Mouse (Mus musculus): Measurements from ENCODE around the gene Six2. TPM values are rescaled to one million over a fixed set of nuclear protein-coding genes. Genes with fewer than 3 reads are reported as not detected.

Six2 gene
- 0.27 and 0.49 TPM in 2 replicates for polyA plus RNA-seq (2015; fragmentation: Nextera tagmentation; extraction: Ambion mirVana)

DNA sequence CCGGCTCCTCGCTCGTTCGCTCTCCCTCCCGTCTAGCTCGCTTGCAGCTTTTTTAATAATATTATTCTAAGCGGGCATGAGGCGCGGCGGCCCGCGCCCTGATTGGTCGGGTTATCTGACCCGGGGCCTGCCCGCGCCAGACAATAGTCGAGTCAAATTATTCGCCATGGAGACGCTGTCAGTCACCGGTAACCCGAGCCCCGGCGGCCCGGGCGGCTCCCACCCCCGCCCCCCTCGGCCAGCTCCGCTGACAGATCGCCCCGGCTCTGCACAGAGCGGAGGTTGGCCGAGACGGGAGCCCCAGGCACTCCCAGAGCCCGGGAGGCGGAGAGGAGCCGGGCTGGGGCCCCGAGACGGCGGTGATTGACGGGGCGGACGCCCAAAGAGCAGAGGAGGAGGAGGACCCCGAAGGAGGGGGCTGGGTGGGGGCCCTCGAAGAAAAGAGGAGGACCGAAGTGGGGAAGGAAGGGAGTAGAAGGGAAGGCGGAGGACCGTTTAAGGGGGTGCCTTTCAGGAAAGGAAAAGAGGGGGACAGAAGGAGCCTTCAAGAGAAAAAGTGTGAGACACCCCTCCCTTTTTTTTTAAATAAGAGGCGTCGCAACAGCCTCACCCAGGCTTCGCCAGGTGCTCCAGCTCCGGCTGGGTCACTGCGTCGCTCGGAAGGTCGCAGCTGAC is at the start of gene Six2:
Gene Six2, minus strand, starts transcription at position 39 of the 675 bp plus-strand sequence.
- Histone ChIP-seq H3K4me1 (peaks cover 16% of the 10 kb centered on the region), H3K4me3 (peak within 1 kb of the TSS; percentile 32), H3K9me3 (no peaks in the 10 kb centered on the region), H3K27me3 (replicated peaks) (peaks cover 80% of the 10 kb centered on the region), H3K27ac (no peak within 1 kb of the TSS), H3K36me3 (replicated peaks) (no peaks in the 10 kb centered on the region), H3K9ac (0 out of 2 replicates have a peak within 1 kb of the TSS, but pooled peaks have one; percentile 6), H3K4me2 (peak within 1 kb of the TSS; percentile 62)
- peak; percentile 83 for ATAC-seq (replicated peaks)
- WGBS: under 1% methylated on average over 55 of the region's 55 CpGs

DNA sequence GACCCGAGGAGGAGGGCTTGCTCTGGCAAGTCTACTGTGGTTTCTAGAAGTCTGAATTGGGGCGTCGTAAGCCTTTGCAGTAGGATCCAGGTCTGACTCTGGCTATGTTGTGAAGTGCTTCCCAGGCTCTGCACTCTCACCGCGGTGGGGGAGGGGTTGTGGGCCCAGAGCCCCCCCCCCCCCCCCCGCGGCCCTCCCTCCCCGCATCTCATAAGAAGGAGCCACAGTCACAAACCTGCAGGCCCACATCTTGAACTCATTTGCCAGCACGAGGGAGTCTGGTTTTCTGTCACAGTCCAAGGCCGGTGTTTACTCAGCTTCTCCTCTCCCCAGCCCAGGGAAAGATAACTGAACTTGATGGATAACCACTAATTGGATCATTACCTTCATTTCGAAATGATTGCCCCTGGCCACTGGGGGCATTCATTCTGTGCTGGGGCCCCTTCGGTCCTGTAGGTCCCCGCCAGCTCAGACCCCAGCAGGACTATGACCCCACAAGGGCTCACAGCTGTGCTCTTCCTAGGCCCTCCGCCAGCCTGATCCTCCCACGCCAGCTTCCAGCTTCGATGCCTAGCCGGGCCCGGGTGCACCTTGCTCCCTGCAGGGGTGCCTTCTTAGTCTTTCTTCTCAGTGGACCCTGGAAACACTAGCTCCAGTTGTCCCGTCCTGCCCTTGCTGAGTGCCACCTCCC is 49.2 kb upstream of the Six2 start:
- WGBS: 53% methylated on average over 19 of the region's 19 CpGs
- ATAC-seq (replicated peaks): no peak
- no peaks in the 10 kb centered on the region for H3K36me3 ChIP-seq (replicated peaks)
- H3K27me3 ChIP-seq (replicated peaks): no peaks in the 10 kb centered on the region
- no peaks in the 10 kb centered on the region for H3K9me3 ChIP-seq
- no peak overlapping the region for H3K9ac ChIP-seq
- no peak overlapping the region for H3K4me2 ChIP-seq
- H3K4me3 ChIP-seq: no peak overlapping the region
- no peaks in the 10 kb centered on the region for H3K4me1 ChIP-seq
- H3K27ac ChIP-seq: no peak overlapping the region

GRCm38 (mm10) chr17:85731329-85731728 is 43.3 kb upstream of the Six2 start:
- Histone ChIP-seq H3K9me3 (no peaks in the 10 kb centered on the region), H3K4me3 (no peak overlapping the region), H3K9ac (no peak overlapping the region), H3K27me3 (replicated peaks) (no peaks in the 10 kb centered on the region), H3K4me1 (no peaks in the 10 kb centered on the region), H3K36me3 (replicated peaks) (no peaks in the 10 kb centered on the region), H3K27ac (no peak overlapping the region), H3K4me2 (no peak overlapping the region)
- 92% methylated on average over 4 of the region's 5 CpGs for WGBS
- ATAC-seq (replicated peaks): no peak

DNA sequence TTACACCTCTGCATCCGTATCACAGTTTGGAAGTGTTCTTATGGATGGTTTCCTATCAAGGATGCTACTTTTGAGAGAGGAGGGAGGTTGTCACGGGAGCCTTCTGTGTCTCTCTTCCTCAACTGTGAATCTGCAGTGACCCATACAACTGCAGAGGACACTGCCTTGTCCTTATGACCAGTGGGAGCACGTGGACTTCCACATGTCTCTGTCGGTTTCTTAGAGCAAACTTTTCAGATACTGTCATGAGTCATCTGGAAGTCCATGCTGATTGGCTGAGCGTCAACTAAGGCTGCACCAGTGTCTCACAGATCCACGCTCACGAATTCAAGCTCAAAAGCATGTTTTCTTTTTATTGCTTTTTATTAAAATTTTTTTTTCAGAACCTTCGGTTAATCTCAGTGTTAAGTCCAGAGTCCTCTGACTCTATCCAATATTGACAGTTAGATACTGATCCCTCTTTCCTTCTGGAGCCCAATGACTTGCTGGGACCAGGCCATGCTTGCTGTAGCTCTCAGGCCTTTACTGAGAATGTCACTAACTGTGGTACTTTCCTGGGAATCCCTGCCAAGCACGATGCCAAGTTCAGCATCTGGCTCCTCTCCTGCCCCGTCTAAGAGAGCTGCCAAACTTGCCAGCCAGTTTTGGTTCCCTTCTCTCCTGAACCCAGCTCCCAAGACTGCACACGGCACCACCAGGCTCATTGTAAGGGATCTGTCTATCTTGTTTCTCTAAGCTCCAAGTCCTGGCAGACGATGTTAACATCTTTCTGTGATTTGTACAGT is 42.3 kb upstream of the Six2 start:
- Histone ChIP-seq H3K27ac (no peak overlapping the region), H3K9me3 (no peaks in the 10 kb centered on the region), H3K4me3 (no peak overlapping the region), H3K4me1 (no peaks in the 10 kb centered on the region), H3K36me3 (replicated peaks) (no peaks in the 10 kb centered on the region), H3K27me3 (replicated peaks) (no peaks in the 10 kb centered on the region), H3K4me2 (no peak overlapping the region), H3K9ac (no peak overlapping the region)
- ATAC-seq (replicated peaks): no peak
- WGBS: 87% methylated on average over 12 of the region's 12 CpGs

- Histone ChIP-seq H3K27ac (no peak overlapping the region), H3K27me3 (replicated peaks) (no peaks in the 10 kb centered on the region), H3K9ac (no peak overlapping the region), H3K4me1 (no peaks in the 10 kb centered on the region), H3K9me3 (no peaks in the 10 kb centered on the region), H3K4me3 (no peak overlapping the region), H3K36me3 (replicated peaks) (no peaks in the 10 kb centered on the region), H3K4me2 (no peak overlapping the region)
- 93% methylated on average over 5 of the region's 5 CpGs for WGBS
- ATAC-seq (replicated peaks): no peak
These were observed 40.1 kb upstream of the Six2 start for GRCm38 (mm10) chr17:85728071-85728718.

DNA sequence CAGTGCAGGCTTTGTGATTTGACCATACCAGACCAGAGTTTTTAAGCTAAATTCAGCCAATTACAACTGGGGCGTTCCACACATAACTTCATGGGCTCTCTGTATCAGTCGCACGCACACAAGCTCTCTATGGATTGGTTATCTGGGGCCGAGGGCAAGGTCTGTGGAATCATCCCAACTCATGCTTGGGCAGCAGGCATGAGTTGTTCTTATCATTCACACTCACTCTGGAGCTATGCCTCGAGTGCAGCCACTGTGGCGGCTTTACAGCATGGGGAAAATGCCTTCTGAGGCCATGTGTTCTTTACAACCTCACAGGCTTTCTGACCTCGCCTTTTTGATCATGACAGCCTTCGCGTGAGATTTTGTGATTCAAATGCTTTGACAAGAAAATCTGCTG is 37.9 kb upstream of the Six2 start:
- no peaks in the 10 kb centered on the region for H3K9me3 ChIP-seq
- no peak overlapping the region for H3K9ac ChIP-seq
- no peak for ATAC-seq (replicated peaks)
- H3K36me3 ChIP-seq (replicated peaks): no peaks in the 10 kb centered on the region
- H3K4me1 ChIP-seq: no peaks in the 10 kb centered on the region
- no peak overlapping the region for H3K4me3 ChIP-seq
- H3K27me3 ChIP-seq (replicated peaks): no peaks in the 10 kb centered on the region
- H3K4me2 ChIP-seq: no peak overlapping the region
- no peak overlapping the region for H3K27ac ChIP-seq
- 92% methylated on average over 9 of the region's 9 CpGs for WGBS

- H3K9me3 ChIP-seq: no peaks in the 10 kb centered on the region
- no peak overlapping the region for H3K9ac ChIP-seq
- 83% methylated on average over 5 of the region's 5 CpGs for WGBS
- H3K36me3 ChIP-seq (replicated peaks): no peaks in the 10 kb centered on the region
- no peak overlapping the region for H3K4me2 ChIP-seq
- H3K4me1 ChIP-seq: no peaks in the 10 kb centered on the region
- H3K27me3 ChIP-seq (replicated peaks): peaks cover 4% of the 10 kb centered on the region; the same call in 1 of the 2 replicates
- no peak for ATAC-seq (replicated peaks)
- no peak overlapping the region for H3K27ac ChIP-seq
- no peak overlapping the region for H3K4me3 ChIP-seq
These were observed 35.1 kb upstream of the Six2 start for GRCm38 (mm10) chr17:85723166-85723565.

- Histone ChIP-seq H3K27me3 (replicated peaks) (peaks cover 7% of the 10 kb centered on the region; the same call in 1 of the 2 replicates), H3K36me3 (replicated peaks) (no peaks in the 10 kb centered on the region), H3K4me2 (no peak overlapping the region), H3K4me3 (no peak overlapping the region), H3K9ac (no peak overlapping the region), H3K27ac (no peak overlapping the region), H3K9me3 (no peaks in the 10 kb centered on the region), H3K4me1 (0 out of 2 replicates have a peak, but pooled peaks cover 3% of the 10 kb centered on the region)
- ATAC-seq (replicated peaks): no peak
- 58% methylated on average over 7 of the region's 7 CpGs for WGBS
These were observed 29.2 kb upstream of the Six2 start for GRCm38 (mm10) chr17:85717266-85717665.

DNA sequence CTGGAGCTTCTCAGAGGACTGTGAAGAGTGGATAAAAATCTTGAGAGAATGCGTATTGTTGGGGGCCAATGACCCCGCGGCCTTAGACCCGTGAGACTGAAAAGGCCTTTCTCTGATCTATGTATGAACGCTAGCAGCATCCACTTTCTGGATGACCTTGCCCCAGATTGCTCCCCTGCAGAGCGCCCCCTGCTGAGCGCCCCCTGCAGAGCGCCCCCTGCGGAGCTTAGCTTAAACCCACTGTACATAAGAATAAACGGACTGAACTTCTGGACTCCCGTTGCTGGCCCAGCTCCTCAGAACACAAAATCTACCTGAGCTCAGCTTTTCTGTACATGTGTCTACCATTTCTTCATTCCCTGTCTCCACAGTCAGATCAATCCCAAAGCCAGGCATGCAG is 27.7 kb upstream of the Six2 start:
- Histone ChIP-seq H3K36me3 (replicated peaks) (no peaks in the 10 kb centered on the region), H3K4me3 (no peak overlapping the region), H3K27me3 (replicated peaks) (peaks cover 7% of the 10 kb centered on the region; the same call in 1 of the 2 replicates), H3K9ac (no peak overlapping the region), H3K9me3 (no peaks in the 10 kb centered on the region), H3K27ac (no peak overlapping the region), H3K4me1 (0 out of 2 replicates have a peak, but pooled peaks cover 3% of the 10 kb centered on the region), H3K4me2 (no peak overlapping the region)
- 68% methylated on average over 11 of the region's 11 CpGs for WGBS
- no peak for ATAC-seq (replicated peaks)

DNA sequence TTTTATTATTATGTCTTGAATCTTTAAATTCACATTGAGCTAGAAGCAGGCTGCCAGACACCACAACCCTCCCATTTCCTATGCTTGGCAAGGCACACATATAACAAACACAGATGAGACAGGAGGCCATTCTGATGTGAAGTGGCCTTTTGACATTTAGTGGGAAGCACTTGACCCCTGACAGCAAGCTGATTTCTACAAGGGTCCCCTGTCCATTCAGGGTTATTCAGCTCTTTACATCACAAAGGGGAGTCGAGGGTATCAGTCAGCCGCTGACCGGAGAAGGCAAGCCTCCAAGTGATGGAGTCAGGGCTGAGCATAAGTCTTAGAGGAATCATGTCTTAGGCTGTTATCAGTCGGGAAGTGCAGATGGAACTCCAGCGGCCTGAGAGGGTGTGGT is 26.3 kb upstream of the Six2 start:
- Histone ChIP-seq H3K27ac (no peak overlapping the region), H3K4me3 (no peak overlapping the region), H3K27me3 (replicated peaks) (peaks cover 7% of the 10 kb centered on the region; the same call in 1 of the 2 replicates), H3K9me3 (no peaks in the 10 kb centered on the region), H3K4me1 (0 out of 2 replicates have a peak, but pooled peaks cover 3% of the 10 kb centered on the region), H3K36me3 (replicated peaks) (no peaks in the 10 kb centered on the region), H3K4me2 (no peak overlapping the region), H3K9ac (no peak overlapping the region)
- 37% methylated on average over 5 of the region's 5 CpGs for WGBS
- no peak for ATAC-seq (replicated peaks)

- WGBS: 92% methylated on average over 10 of the region's 10 CpGs
These were observed 24.8 kb upstream of the Six2 start for GRCm38 (mm10) chr17:85712874-85713273.

More at GRCm38 (mm10) chr17:85712874-85713273, 24.8 kb upstream of the Six2 start:
- Histone ChIP-seq H3K27me3 (replicated peaks) (0 out of 2 replicates have a peak, but pooled peaks cover 4% of the 10 kb centered on the region), H3K36me3 (replicated peaks) (no peaks in the 10 kb centered on the region), H3K4me3 (no peak overlapping the region), H3K9ac (no peak overlapping the region), H3K4me2 (no peak overlapping the region), H3K9me3 (no peaks in the 10 kb centered on the region), H3K27ac (no peak overlapping the region), H3K4me1 (0 out of 2 replicates have a peak, but pooled peaks cover 3% of the 10 kb centered on the region)
- no peak for ATAC-seq (replicated peaks)

Measured in midbrain, embryonic 15.5 days (tissue).